Mouse (Mus musculus) CH12.LX (cell line): ENCODE measurements around the gene Ube2j2. TPM values are rescaled to one million over a fixed set of nuclear protein-coding genes. Genes with fewer than 3 reads are reported as not detected.

ENCODE experiments used
- DNase-seq: peaks from one replicate; pipeline ENCODE4 v3.0.0-alpha.2; 2013; ENCODE audit errors: extremely low read depth
- H3K27ac ChIP-seq: 2 replicates; pipeline ENCODE4 v1.5.1; 2012; ENCODE audit warnings: low read depth, mild to moderate bottlenecking, control low read depth, moderate library complexity; ENCODE audit not compliant: insufficient read depth
- H3K27me3 ChIP-seq: replicated peaks from 2 replicates; pipeline ENCODE3; 2012; ENCODE audit warnings: inconsistent platforms
- H3K36me3 ChIP-seq, 2 experiments: replicated peaks in 1 of 2; 2 replicates each; pipeline versions ENCODE3 to v1.6.1; 2012; ENCODE audit warnings: inconsistent platforms in 1 of 2, low read length in 1 of 2, mild to moderate bottlenecking in 1 of 2, mixed read lengths in 1 of 2, moderate library complexity in 1 of 2; ENCODE audit not compliant: control insufficient read depth in 1 of 2, insufficient read depth in 1 of 2
- H3K4me1 ChIP-seq, 2 experiments: 2 replicates each; pipeline ENCODE4 v1.6.1; 2012; ENCODE audit warnings: inconsistent platforms in 1 of 2, moderate library complexity in 1 of 2; ENCODE audit not compliant: insufficient read depth in 2 of 2, control insufficient read depth in 1 of 2
- H3K4me2 ChIP-seq: 2 replicates; pipeline ENCODE4 v1.6.1; 2012; ENCODE audit warnings: low read depth, mild to moderate bottlenecking, control low read depth; ENCODE audit not compliant: poor library complexity, insufficient read depth, severe bottlenecking
- H3K4me3 ChIP-seq, 3 experiments: fragments of 150-350 bp in 1 of 3; sonication (generic) in 1 of 3; replicated peaks in 1 of 3; 2 replicates each; pipeline versions ENCODE3 to v1.5.1; 2011 to 2012; ENCODE audit warnings: low read depth in 2 of 3, low read length in 2 of 3, mild to moderate bottlenecking in 2 of 3, moderate library complexity in 2 of 3, control low read depth in 1 of 3, improper control_type of control experiment in 1 of 3, inconsistent platforms in 1 of 3, mixed read lengths in 1 of 3; ENCODE audit not compliant: poor library complexity in 1 of 3
- H3K79me2 ChIP-seq: replicated peaks from 2 replicates; pipeline ENCODE4 v1.6.1; 2012; ENCODE audit warnings: mild to moderate bottlenecking, moderate library complexity; ENCODE audit not compliant: control insufficient read depth, poor library complexity, insufficient read depth, severe bottlenecking; ENCODE audit errors: extremely low read depth
- H3K9ac ChIP-seq: 2 replicates; pipeline ENCODE4 v1.6.1; 2012; ENCODE audit warnings: low read depth, mild to moderate bottlenecking, control low read depth, moderate library complexity; ENCODE audit not compliant: insufficient read depth
- H3K9me3 ChIP-seq: replicated peaks from 2 replicates; pipeline ENCODE3; 2012; ENCODE audit warnings: low read length, inconsistent platforms, mixed read lengths
- CHD2 ChIP-seq: IDR thresholded peaks from 2 replicates; pipeline ENCODE4 v1.6.1; 2011; ENCODE audit warnings: low read length, improper control_type of control experiment
- EP300 ChIP-seq: IDR thresholded peaks from 2 replicates; pipeline ENCODE4 v1.6.1; 2011; ENCODE audit warnings: low read length, improper control_type of control experiment
- GABPA ChIP-seq: IDR thresholded peaks from 2 replicates; pipeline ENCODE4 v1.6.1; 2012; ENCODE audit warnings: low read depth, low read length, improper control_type of control experiment, inconsistent platforms; ENCODE audit not compliant: insufficient replicate concordance
- IRF4 ChIP-seq: IDR thresholded peaks from 2 replicates; pipeline ENCODE4 v1.6.1; 2014; ENCODE audit warnings: low read depth, mild to moderate bottlenecking, inconsistent platforms, low read length, improper control_type of control experiment
- JUND ChIP-seq: conservative IDR thresholded peaks from 2 replicates; pipeline ENCODE4 v1.6.1; 2011; ENCODE audit warnings: low read depth, low read length, improper control_type of control experiment
- MAFK ChIP-seq: IDR thresholded peaks from 2 replicates; pipeline ENCODE4 v1.6.1; 2011; ENCODE audit warnings: low read length, improper control_type of control experiment; ENCODE audit not compliant: insufficient replicate concordance
- MAZ ChIP-seq: IDR thresholded peaks from 2 replicates; pipeline ENCODE4 v1.6.1; 2012; ENCODE audit warnings: low read depth, mild to moderate bottlenecking, inconsistent platforms, low read length, improper control_type of control experiment, moderate library complexity
- MEF2A ChIP-seq: IDR thresholded peaks from 2 replicates; pipeline ENCODE4 v1.6.1; 2014; ENCODE audit warnings: low read depth, mild to moderate bottlenecking, inconsistent platforms, low read length, improper control_type of control experiment, borderline replicate concordance
- NELFE ChIP-seq: IDR thresholded peaks from 2 replicates; pipeline ENCODE4 v1.6.1; 2011; ENCODE audit warnings: low read depth, low read length, improper control_type of control experiment
- RAD21 ChIP-seq: IDR thresholded peaks from 2 replicates; pipeline ENCODE4 v1.6.1; 2011; ENCODE audit warnings: low read depth, mild to moderate bottlenecking, low read length, improper control_type of control experiment, moderate library complexity
- RCOR1 ChIP-seq: conservative IDR thresholded peaks from 2 replicates; pipeline ENCODE4 v1.6.1; 2012; ENCODE audit warnings: low read depth, mild to moderate bottlenecking, inconsistent platforms, low read length, improper control_type of control experiment
- SIN3A ChIP-seq: IDR thresholded peaks from 2 replicates; pipeline ENCODE4 v1.6.1; 2012; ENCODE audit warnings: low read length, improper control_type of control experiment, inconsistent platforms
- SMC3 ChIP-seq: IDR thresholded peaks from 2 replicates; pipeline ENCODE4 v1.6.1; 2011; ENCODE audit warnings: low read depth, low read length, improper control_type of control experiment
- TBP ChIP-seq: conservative IDR thresholded peaks from 2 replicates; pipeline ENCODE4 v1.6.1; 2011; ENCODE audit warnings: low read depth, low read length, improper control_type of control experiment
- UBTF ChIP-seq: IDR thresholded peaks from 2 replicates; pipeline ENCODE4 v1.6.1; 2012; ENCODE audit warnings: low read depth, mild to moderate bottlenecking, inconsistent platforms, low read length, improper control_type of control experiment, moderate library complexity
- ZC3H11A ChIP-seq: IDR thresholded peaks from 2 replicates; pipeline ENCODE4 v1.6.1; 2012; ENCODE audit warnings: low read depth, mild to moderate bottlenecking, inconsistent platforms, low read length, improper control_type of control experiment
- ZNF384 ChIP-seq: IDR thresholded peaks from 2 replicates; pipeline ENCODE4 v1.6.1; 2012; ENCODE audit warnings: low read depth, low read length, improper control_type of control experiment, inconsistent platforms
- dilution Hi-C: fragments of 300-500 bp; cut with MboI; formaldehyde crosslinking; loops from 2 replicates; pipeline ENCODE4 v1.14.3; 2020; ENCODE audit warnings: low sequenced_read_pairs; ENCODE audit not compliant: extremely low pct_unique_long_range_greater_than_20kb, extremely low pct_ligation_motif_present
- in situ Hi-C: fragments of 300-500 bp; cut with MboI; formaldehyde crosslinking; loops from 3 replicates; pipeline ENCODE4 v1.14.3; 2019; ENCODE audit warnings: low sequenced_read_pairs, low pct_ligation_motif_present, low pct_unique_long_range_greater_than_20kb, mixed read lengths
- polyA plus RNA-seq: library from polyadenylated mRNA; unstranded; fragments of >175 nt; gene quantifications from 2 replicates; pipeline ENCODE4 v1.2.1, GENCODE M21; 2012; ENCODE audit warnings: low read depth; ENCODE audit not compliant: insufficient read length
- total RNA-seq, 2 experiments: library from RNA; depleted of rRNA; stranded (reverse); fragments of 300-350 nt in 1 of 2; fragments of >200 nt in 1 of 2; gene quantifications; 2 replicates each; pipeline ENCODE4 v1.2.3; 2012 to 2014

Ube2j2 gene
- total and polyA plus RNA-seq, 3 experiments = 73.5 to 144 (median 137) TPM

- peaks cover 15 to 46% of the 10 kb centered on the region in 2 experiments for H3K36me3 ChIP-seq
- H3K4me2 ChIP-seq = no peak overlapping the region
- in situ Hi-C loops = no loop called here
- H3K27ac ChIP-seq = no peak overlapping the region
- no peak overlapping the region for H3K4me3 ChIP-seq
- H3K79me2 ChIP-seq = no peaks in the 10 kb centered on the region
- no peaks in the 10 kb centered on the region for H3K9me3 ChIP-seq
- DNase-seq = no peak
- H3K4me1 ChIP-seq = 0 out of 4 replicates have a peak, but pooled peaks cover 0 to 2% of the 10 kb centered on the region in 2 experiments
- H3K9ac ChIP-seq = no peak overlapping the region
- TF ChIP-seq CHD2 = no peak
- TF ChIP-seq ZNF384 = no peak
- TF ChIP-seq MAZ = no peak
- TF ChIP-seq MEF2A = no peak
- TF ChIP-seq IRF4 = no peak
- TF ChIP-seq SIN3A = no peak
- TF ChIP-seq RCOR1 = no peak
- TF ChIP-seq RAD21 = no peak
- no peak for TF ChIP-seq GABPA
- no peak for TF ChIP-seq MAFK
- TF ChIP-seq, all 38 proteins: peak for 0
- dilution Hi-C loops = no loop called here
- H3K27me3 ChIP-seq = no peaks in the 10 kb centered on the region
Measured at GRCm38 (mm10) chr4:155908281-155908680, 35.4 kb upstream of the Ube2j2 start.

- Histone ChIP-seq H3K9me3 (no peaks in the 10 kb centered on the region), H3K9ac (no peak overlapping the region), H3K4me2 (no peak overlapping the region), H3K27me3 (no peaks in the 10 kb centered on the region), H3K4me1 (0 out of 4 replicates have a peak, but pooled peaks cover 0 to 2% of the 10 kb centered on the region in 2 experiments), H3K79me2 (no peaks in the 10 kb centered on the region), H3K36me3 (peaks cover 10 to 41% of the 10 kb centered on the region in 2 experiments), H3K4me3 (no peak overlapping the region), H3K27ac (no peak overlapping the region)
- in situ Hi-C loops = no loop called here
- TF ChIP-seq JUND = no peak
- no peak for TF ChIP-seq SMC3
- TF ChIP-seq NELFE = no peak
- TF ChIP-seq ZNF384 = no peak
- TF ChIP-seq TBP = no peak
- no peak for TF ChIP-seq ZC3H11A
- TF ChIP-seq EP300 = no peak
- TF ChIP-seq RCOR1 = no peak
- no peak for TF ChIP-seq UBTF
- DNase-seq = no peak
- dilution Hi-C loops = no loop called here
Measured at GRCm38 (mm10) chr4:155908751-155909150, 34.9 kb upstream of the Ube2j2 start.
